Mouse (Mus musculus) heart, postnatal 4 days (tissue): ENCODE measurements around the gene Gm49318. TPM values are rescaled to one million over a fixed set of nuclear protein-coding genes. Genes with fewer than 3 reads are reported as not detected.
"Not testable (repeated sequence)": the region's sequence is repeated elsewhere in the genome, so short reads cannot be mapped to it uniquely, and the experiment has no call there.

Experiments used
- DNase-seq: peaks from one replicate; pipeline ENCODE4 v3.0.0; 2021
- total RNA-seq, 2 experiments: library from RNA; stranded (reverse); gene quantifications; 2 replicates each; pipeline ENCODE4 v1.2.3; 2021

Gene Gm49318
- under 1 TPM in 1 of 2 experiments, not detected in 1; 0.92 TPM for total RNA-seq

DNA sequence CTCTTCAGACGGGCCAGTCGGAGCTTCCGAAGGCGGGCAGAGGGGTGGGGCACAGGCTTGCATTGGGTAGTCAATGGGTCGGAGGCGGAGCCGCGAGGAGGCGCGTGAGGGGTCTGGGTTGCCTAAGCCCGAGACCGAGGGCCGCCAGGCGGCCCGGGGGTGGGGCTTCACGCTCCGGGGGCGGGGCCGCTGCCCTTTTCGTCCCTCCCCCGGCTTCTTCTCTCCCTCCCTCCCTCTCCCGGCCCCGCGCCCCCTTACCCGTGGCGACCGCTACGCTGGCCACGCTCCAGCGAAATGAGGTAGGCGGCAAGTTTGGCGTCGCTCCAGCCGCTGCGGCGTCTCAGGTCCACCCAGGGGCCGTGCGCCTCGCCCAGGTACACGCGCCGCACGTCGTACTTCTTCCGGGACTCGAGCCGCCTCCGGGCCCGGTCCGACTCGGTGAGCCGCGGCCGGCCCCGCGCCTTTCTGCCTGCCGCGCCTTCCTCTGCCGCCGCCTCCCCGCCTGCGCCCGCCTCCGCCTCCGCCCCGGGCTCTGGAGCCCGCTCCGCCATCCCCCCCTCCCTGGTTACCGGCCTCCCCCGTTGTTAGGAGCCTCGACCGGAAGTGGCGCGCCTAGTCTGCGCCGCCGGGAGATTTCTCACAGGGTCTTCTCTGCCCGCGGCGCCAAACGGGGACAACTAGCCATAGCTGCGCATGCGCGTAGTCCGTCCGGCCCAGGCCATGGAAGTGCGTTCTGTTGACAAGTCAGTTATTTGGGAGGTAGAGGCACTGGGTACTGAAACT, at the start of gene Gm49318, which contains the start of gene Zfp653:
Gm49318 (minus strand) TSS at position 469 of the 783 bp plus-strand sequence.
Zfp653 (minus strand) TSS at position 586 of the 783 bp plus-strand sequence.
- peak; percentile 98 for DNase-seq

DNA sequence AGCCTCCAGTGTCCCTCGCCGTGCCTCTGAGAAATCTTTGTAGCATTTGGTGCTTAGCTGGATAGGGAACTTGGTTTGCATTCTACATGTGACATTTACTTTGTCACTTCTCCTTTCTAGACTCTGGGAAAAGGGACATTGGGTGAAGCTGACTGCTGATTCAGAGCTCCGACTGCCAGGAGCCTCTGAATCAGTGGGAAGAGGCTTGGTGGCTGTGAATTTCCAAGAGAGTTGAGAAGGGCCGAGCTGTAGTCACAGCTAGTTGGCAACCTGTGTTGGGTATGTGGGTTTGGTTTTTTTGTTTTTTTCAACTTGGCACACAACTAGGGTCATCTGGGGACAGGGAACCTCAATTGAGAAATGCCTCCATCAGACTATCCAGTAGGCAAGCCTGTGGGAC, 48.5 kb upstream of the Gm49318 start:
- no peak for DNase-seq

DNA sequence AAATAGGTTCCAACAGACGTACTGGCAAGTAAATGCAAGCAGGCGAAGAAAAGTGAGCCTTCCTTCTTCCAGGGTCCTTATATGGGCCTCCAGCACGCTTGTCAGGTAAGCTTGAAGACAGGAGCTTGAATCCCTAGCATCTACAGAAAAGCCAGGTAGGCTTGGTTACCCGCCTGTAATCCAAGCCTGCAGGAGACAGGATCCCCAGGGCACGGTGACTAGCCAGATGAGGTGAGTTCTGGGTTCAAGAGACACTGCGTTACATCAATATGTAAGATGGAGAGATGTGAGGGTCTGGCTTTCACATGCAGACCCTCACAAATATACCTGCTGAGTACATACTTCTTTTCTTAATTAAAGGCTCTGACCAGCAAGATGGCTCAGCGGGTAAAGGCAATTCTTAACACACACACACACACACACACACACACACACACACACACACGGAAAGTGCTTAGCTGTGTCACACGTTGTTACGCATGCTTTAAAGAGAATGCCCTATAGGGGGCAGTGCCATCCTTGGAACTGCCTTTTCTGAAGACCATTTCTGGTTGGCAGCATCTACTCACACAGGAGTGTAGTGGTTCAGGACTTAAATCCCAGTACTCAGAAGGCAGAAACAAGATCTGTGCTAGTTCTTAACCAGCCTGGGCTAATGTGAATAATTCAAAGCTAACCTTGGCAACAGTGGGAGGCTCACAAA, 46.8 kb upstream of the Gm49318 start:
- DNase-seq, result peak; percentile 55

DNA sequence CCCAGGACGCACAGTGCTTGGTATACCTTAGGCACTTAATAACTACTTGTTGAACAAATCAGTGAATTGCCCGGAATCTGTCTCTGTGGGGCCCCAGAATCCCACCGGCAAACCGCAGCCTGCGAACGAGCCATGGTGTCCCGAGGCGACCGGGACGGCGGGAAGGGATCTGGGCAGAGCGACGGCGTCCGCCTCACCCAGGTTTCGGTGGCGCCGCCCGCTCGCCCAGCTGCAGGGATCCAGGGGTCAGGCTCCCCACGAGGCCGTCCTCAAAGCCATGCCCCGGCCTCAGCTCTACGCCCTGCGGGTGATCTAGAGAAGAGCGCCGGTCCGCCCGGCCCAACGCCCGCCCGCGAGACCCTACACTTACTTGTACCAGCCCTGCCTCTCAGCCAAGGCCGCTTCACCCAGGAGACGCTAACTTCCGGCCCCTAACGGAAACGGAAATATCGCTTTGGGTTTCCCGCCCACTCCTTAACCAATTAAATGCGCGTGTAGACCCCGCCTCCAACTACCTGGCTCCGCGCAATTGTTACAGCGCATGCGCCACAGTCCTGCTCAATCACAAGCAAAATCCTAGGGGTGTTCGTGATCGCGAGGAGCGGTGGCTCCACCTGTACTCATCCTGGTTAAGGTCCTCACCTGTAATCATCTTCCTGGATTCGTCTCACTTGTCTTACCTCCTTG, 45.8 kb upstream of the Gm49318 start, which contains the start of gene Elof1:
Elof1 (minus strand) TSS at position 433 of the 687 bp plus-strand sequence.
- peak; percentile 92 for DNase-seq

DNA sequence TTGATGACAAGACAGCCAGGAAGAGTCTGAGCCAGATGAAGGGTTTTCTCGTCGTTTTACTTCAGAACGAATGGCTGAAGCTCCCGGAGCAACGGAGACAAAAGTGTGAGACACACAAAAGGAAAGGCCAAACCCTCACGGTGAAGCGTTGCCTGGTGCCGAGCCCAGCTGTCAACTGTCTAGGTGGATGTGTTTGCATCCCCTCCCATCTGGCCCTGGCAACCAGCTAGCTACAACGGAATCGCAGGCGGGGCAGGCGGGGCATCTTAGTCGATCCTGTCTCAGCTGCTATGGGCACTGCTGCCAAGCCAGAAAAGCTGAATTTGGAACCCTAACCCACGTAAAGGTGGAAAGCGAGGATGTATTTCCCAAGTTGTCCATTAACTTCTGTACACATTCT, 45.0 kb upstream of the Gm49318 start:
- no peak for DNase-seq

DNA sequence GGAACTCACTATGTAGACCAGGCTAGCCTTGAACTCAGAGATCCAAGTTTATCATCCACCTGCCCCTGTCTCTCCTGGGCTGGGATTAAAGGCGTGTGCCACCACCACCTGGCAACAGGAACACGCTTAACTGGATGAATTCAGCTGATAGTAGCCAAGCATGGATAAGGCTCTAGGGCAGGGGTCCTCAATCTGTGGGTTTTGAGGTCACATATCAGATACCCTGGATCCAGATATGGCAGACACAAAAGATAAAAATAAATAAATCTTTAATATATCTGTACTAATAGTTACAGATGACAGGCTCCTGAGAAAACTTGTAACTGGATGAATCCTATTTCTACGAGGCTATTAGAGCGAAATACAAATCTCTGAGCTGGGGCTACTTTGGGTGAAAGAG, 44.6 kb upstream of the Gm49318 start:
- DNase-seq, result no peak

DNA sequence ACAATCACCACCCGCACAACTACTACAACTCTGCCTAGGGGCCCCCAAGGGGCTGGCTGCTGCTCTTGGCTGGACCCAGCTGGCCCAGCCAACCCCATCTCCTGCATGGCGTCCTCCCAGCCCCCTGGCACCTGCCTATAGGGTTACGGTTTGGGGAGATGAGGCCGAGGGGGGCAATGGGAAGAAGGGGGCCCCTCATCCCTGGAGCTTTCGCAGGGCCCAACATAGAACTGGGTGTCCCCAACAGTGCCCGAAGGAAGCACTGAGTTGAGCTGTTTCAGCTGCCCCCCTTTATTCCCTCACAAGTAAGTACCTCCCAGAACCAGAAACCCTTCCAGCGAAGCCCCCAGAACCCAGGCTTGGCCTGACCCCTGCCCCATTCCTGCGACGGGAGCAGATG, 37.1 kb upstream of the Gm49318 start:
- no peak for DNase-seq

DNA sequence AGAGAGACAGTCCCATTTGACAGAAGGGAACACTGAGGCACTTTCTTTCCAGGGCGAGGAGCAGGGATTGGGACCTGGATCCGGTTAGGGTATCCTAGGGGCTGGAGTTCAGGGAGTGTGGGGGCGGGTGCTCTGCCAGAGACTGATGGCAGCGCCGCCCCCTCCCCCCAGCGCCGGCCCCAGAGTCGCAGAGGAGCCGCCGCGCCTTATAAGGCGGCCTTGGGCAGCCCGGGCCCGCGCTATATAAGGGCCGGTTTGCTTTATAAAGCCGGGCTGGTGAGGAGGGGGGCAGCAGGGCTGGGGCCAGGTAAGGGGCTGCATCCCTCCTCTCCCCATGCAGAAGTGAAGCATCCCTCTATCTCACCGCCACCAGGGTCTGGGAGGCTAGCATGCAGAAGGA, 28.9 kb upstream of the Gm49318 start:
- peak; percentile 26 for DNase-seq

DNA sequence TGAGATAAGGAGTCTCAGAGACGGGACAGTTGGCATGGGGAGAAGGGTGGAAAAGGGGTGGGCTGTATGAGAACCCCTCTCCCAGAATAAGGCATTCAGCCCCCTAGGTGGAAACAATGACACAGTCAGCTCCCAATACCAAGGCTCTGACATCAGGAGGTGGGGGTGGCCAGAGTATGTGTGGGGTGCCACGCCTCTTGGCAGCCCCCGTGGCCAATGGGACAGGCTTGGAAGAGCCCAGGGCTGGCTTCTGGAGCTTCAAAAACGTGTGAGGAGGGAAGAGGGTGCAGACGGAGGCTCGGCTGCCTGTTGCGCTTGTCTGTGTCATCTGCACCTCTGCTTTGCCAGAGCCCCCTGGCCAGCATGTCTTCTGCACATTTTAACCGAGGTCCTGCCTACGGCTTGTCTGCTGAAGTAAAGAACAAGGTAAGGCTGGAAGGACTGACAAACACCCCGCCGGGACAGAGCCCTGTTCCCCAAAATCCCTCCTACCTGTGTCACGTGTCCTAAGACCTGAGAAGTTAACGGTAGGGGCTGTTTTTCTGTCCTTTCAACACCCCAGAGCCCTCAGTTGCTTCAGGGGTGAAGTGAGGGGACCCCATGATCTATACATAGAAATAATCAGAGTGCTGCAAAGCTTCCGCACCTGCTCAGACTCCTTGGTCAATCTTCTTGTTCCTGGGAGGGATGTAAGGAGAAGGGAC, 28.1 kb upstream of the Gm49318 start, which contains the start of gene Cnn1:
Cnn1 (plus strand) TSS at position 224 of the 704 bp plus-strand sequence.
- peak; percentile 67 for DNase-seq

DNA sequence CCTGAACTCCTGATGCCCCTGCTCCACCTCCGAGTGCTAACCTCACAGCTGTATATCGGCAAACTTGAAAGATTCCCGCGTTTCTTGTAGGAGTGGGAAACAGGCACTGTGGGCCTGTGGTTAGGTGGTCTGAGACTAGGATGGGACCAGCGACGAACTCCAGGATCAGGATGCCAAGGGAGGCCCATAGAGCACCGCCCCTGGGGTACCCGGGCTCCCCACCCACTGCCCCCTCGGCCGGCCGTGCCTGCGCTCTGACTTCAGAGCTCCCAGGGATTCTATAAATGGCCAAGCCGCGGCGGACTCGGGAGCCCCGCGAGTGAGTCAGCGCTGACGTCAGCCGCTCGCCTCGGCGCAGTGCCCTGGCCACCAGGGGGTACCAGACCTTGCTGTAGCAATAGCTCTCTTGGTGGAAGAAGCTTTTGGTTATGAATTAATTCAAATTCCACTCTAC, 24.8 kb upstream of the Gm49318 start:
- peak; percentile 95 for DNase-seq

DNA sequence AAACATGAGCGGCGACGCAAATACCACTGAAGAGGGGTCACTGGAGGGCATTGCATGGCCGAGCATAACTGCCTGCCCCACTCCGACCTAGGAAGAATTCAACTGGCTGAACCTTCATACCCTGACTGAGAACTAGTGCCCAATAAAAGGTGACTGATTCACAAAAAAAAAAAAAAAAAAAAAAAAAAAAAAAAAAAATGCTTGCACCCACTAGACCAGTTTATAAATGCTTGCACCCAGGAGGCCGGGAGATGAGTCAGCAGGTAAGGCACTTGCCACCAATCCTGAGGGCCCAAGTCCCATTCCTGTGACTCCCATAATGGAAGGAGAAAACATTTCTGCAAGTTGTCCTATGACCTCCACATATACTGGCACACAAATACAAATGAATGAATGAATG, 21.7 kb upstream of the Gm49318 start:
- no peak for DNase-seq

DNA sequence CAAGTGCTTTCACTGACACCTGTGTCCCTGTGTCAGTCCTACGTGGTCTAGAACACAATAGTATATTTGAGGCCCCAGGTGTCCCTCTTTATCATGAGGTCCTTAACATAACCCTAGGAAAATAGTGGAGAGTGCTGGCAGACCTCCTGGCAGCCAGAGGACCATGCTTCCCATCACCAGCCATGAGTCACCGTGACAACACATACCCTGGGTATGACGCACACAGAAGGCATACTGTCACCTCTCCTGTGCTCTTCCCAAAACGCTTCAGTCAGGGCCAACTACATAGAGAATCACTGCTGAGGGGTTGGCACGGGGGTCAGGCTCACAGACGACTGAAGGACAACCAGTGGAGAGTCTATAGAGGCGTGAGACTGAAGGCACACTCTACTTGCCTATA, 18.9 kb upstream of the Gm49318 start:
- DNase-seq, result no peak

DNA sequence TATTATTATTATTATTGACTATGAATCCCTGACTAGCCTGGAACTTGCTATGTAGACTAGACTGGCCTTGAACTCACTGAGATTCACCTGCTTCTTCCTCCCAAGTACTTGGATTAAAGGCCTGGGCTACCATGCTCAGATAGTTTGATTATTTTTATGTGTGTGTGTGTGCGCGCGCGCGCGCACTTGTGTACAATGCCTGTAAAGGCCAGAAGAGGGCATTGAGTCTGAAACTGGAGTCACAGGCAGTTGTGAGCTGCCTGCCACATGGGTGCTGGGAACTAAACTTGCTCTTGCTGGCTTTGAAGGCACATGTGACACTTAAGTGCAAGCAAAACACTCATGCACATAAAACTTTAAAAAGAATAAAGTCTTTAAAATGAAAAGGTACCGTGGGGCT, 18.2 kb upstream of the Gm49318 start:
- no peak for DNase-seq

DNA sequence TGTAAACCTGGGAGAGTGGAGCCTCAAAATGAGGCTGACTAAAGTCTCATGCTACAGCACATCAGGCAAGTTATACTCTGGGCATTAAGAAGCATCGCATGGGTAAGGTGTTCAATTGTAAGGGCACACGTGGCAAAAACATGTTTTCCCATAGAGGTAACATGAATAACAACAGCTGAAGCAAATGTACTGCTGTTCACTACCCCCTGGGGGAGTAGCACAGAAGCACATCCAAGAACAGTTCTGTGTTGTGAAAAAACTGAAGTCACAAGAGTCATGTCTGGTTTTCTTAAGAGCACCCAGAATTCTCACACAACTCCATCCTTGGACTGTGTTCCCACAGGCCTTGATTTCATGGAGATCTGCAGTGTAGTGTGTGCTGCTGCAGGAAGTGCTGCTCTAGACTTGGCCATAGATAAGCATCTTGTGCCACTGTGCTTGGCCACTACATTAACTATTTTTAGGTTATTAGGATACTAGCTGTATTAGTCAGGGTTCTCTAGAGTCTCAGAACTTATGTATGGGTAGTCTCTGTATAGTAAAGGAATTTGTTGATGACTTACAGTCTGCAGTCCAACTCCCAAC, 16.1 kb upstream of the Gm49318 start:
- no peak for DNase-seq

DNA sequence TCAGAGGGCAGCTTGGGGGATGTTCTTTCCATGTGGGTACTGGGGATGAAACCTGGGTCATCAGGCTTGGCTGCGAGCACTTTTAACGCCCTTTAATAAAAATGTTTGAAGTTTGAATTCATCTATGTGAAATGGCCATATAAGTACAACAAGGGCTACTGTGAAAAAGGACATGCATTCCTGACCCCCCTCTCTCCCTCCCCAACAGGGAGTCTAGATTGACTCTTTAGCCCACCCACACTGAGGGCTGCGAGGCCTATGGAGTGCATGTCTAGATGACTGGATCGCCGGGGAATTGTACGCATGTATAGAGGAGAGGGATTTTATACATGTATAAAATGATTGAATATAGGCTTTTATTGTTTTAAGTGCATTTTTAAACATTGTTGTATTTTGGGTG, 15.0 kb upstream of the Gm49318 start:
- DNase-seq, result no peak

DNA sequence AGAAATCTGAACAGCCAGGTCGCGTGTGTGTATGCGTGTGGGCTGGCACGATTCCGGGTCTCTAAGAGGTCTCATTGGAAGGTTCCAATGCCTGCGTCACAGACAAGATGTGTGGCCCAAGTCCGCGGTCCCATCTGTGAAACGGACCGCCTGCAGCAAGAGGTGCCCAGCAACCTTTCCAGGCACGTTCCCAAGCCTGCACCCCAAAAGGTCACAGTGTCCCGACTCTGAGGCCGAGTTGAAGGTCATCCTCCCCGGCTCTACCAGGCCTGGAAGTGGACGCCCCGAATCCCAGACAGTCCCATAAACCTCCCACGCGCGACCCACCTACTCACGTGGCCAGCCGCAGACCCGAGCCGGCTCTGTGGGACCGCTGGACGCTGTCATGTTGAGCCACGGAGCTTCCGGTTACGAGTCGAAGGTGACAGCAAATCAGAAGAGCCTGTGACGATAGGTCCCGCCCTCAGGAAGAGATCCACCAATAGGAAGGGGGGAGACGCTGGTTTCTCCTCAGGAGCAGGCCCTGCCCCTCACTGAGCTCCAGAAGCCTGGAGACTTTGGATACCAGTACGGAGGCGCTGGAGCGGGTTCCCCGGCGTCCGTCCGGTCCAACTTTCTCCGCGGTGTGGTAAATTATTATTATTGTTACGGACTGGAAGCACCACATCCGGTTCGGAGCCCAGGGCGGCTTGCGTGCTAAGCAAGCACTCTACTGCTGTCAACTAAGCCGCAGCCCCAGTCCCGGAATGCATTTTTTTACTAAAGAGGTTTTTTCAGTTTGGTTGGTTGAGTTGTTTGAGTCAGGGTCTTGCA, 14.2 kb upstream of the Gm49318 start, which contains the start of gene Ecsit:
Ecsit (minus strand) TSS at position 417 of the 813 bp plus-strand sequence.
- peak; percentile 94 for DNase-seq

DNA sequence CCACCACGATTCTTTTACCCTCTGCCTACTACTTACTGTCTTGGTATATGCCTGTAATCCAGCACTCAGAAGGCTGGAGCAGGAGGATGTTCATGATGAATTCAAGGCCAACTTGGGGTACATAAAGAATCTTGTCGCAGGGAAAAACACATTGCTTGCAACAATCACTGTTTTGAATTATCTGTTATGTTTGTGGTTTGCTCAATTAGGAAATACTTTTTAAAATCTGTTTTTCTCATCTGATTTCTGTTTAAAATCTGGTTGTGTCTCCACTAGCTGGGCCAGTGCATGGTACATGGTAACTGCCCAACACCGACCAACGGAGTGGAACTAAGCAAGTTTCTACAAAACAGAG, 13.6 kb upstream of the Gm49318 start:
- no peak for DNase-seq

DNA sequence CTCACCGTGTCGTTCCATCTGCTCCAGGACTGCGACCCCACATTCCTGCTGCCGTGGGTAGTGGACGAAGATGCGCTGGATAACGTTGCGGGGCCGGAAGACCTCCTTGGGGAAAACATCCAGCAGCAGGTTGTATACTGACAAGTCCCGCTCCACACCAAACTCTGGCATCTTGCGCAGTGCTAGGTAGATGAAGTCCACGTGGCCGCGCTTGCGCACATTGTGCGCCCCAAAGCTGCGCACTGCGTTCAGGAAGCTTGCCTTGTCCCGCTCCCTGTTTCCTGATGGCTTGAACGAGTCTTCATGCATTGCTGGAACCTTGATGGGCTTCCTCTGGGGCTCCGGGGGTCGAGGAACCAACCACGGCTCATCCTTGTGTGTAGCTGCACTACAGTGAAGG, 5.2 kb upstream of the Gm49318 start:
- DNase-seq, result no peak

DNA sequence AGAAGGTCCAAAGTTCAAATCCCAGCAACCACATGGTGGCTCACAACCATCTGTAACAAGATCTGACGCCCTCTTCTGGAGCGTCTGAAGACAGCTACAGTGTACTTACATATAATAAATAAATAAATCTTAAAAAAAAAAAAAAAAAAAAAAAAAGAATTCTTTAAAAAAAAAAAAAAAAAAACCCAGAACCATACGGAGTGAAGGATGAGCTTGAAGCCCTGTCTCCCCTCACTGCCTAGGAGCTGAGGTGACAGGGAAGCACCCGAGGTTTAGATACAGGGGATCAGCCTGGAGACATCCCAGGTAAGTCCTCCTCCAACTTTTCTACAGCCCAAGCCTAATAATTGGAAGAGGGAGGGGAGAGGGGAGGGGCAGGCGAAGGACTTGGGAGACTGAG, 4.7 kb upstream of the Gm49318 start:
- not testable (repeated sequence) for DNase-seq

DNA sequence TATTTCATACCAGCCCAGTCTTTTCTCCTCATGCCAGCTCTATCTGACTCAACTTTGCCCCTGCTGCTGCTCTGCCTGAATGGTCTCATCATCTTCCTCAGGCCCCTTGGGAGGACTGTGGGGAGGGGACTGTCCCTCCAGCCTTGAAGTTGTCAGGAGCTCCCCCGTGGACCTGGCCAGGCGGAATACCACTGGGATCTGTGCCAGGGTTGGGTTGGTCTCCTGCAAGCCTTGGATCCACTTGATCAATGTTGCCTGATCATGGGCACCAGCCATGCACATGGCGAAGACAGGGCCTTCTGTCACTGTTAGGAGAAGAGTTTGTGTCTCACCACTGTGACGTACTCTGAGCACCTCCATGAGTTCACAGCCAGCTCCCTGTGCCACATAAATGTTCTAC, 1.2 kb upstream of the Gm49318 start:
- DNase-seq, result peak; percentile 17
